Mouse (Mus musculus) midbrain, embryonic 16.5 days (tissue): ENCODE data around the gene Lair1. TPM values are rescaled to one million over a fixed set of nuclear protein-coding genes. Genes with fewer than 3 reads are reported as not detected.
"Not testable (repeated sequence)": the region's sequence is repeated elsewhere in the genome, so short reads cannot be mapped to it uniquely, and the experiment has no call there.

Experiments
- ATAC-seq: fragments of 200-750 bp; cut with Nextera tagmentation; 2 replicates; pipeline ENCODE4 v1.8.0; 2017; ENCODE audit warnings: moderate TSS enrichment
- H3K27ac ChIP-seq: fragments of 300-500 bp; sonication (generic); 2 replicates; pipeline ENCODE4 v1.5.1; 2014; ENCODE audit warnings: mild to moderate bottlenecking, low read length, mixed read lengths
- H3K27me3 ChIP-seq: fragments of 300-500 bp; sonication (generic); 2 replicates; pipeline ENCODE4 v1.6.1; 2014; ENCODE audit warnings: low read depth, low read length, mixed read lengths; ENCODE audit not compliant: control insufficient read depth, insufficient read depth
- H3K36me3 ChIP-seq: fragments of 300-500 bp; sonication (generic); 2 replicates; pipeline ENCODE4 v1.6.1; 2014; ENCODE audit warnings: mild to moderate bottlenecking, low read length, moderate library complexity, mixed read lengths; ENCODE audit not compliant: control insufficient read depth, insufficient read depth
- H3K4me1 ChIP-seq: fragments of 300-500 bp; sonication (generic); 2 replicates; pipeline ENCODE4 v1.6.1; 2014; ENCODE audit warnings: mild to moderate bottlenecking, low read length, mixed read lengths; ENCODE audit not compliant: control insufficient read depth, insufficient read depth
- H3K4me2 ChIP-seq: fragments of 300-500 bp; sonication (generic); 2 replicates; pipeline ENCODE4 v1.6.1; 2014; ENCODE audit warnings: mild to moderate bottlenecking, low read length, mixed read lengths
- H3K4me3 ChIP-seq: fragments of 300-500 bp; sonication (generic); 2 replicates; pipeline ENCODE4 v1.5.1; 2014; ENCODE audit warnings: low read depth, mild to moderate bottlenecking, low read length, moderate library complexity, mixed read lengths
- H3K9ac ChIP-seq: fragments of 300-500 bp; sonication (generic); 2 replicates; pipeline ENCODE4 v1.6.1; 2014; ENCODE audit warnings: low read depth, low read length, mixed read lengths
- H3K9me3 ChIP-seq: fragments of 300-500 bp; sonication (generic); replicated peaks from 2 replicates; pipeline ENCODE4 v1.6.1; 2014; ENCODE audit warnings: mild to moderate bottlenecking, low read length, mixed read lengths; ENCODE audit not compliant: control insufficient read depth, poor library complexity, severe bottlenecking
- WGBS: fragments of 180-500 bp; shearing (Covaris S2); extraction: QIAGEN DNeasy Blood & Tissue Kit; methylation state at CpG from one replicate; pipeline ENCODE4 v1.1.7; 2014; 5-methylcytosine and 5-hydroxymethylcytosine counted together
- polyA plus RNA-seq: library from polyadenylated mRNA; unstranded; fragments of >200 nt; fragmentation: Nextera tagmentation; extraction: Ambion mirVana; gene quantifications from 2 replicates; pipeline ENCODE4 v1.2.1, GENCODE M21; 2015

The Lair1 gene
- polyA plus RNA-seq, 1 experiment from 2014 or later: 1.9 TPM

GRCm38 (mm10) chr7:4063714-4064425, 866 bp upstream of the Lair1 start:
- Histone ChIP-seq H3K27ac (no peak overlapping the region), H3K27me3 (no peaks in the 10 kb centered on the region), H3K9ac (no peak overlapping the region), H3K4me1 (no peaks in the 10 kb centered on the region), H3K9me3 (no peaks in the 10 kb centered on the region), H3K4me2 (no peak overlapping the region), H3K36me3 (no peaks in the 10 kb centered on the region), H3K4me3 (no peak overlapping the region)
- 86% methylated on average over 1 of the region's 1 CpGs for WGBS
- no peak for ATAC-seq

- H3K9ac ChIP-seq, H3K4me1 ChIP-seq, H3K4me3 ChIP-seq, ATAC-seq, H3K9me3 ChIP-seq, H3K27me3 ChIP-seq, H3K4me2 ChIP-seq, H3K27ac ChIP-seq, H3K36me3 ChIP-seq: not testable (repeated sequence)
- 50% methylated on average over 9 of the region's 9 CpGs for WGBS
Measured at GRCm38 (mm10) chr7:4060602-4061188, 2.3 kb downstream of the Lair1 start.

GRCm38 (mm10) chr7:4026794-4027421, 36.1 kb downstream of the Lair1 start:
- Histone ChIP-seq H3K27ac (no peak overlapping the region), H3K4me1 (no peaks in the 10 kb centered on the region), H3K27me3 (no peaks in the 10 kb centered on the region), H3K4me3 (no peak overlapping the region), H3K9me3 (no peaks in the 10 kb centered on the region), H3K36me3 (no peaks in the 10 kb centered on the region), H3K4me2 (no peak overlapping the region), H3K9ac (no peak overlapping the region)
- WGBS: 17% methylated on average over 3 of the region's 3 CpGs
- ATAC-seq: no peak

GRCm38 (mm10) chr7:4004636-4005035, 58.4 kb downstream of the Lair1 start:
- not testable (repeated sequence) for H3K27ac ChIP-seq, H3K36me3 ChIP-seq, H3K9ac ChIP-seq, H3K4me1 ChIP-seq, H3K4me2 ChIP-seq, ATAC-seq, H3K4me3 ChIP-seq, H3K27me3 ChIP-seq, H3K9me3 ChIP-seq
- WGBS: 56% methylated on average over 3 of the region's 3 CpGs

GRCm38 (mm10) chr7:4003996-4004395, 59.0 kb downstream of the Lair1 start:
- not testable (repeated sequence) for H3K9ac ChIP-seq, H3K9me3 ChIP-seq, H3K4me3 ChIP-seq, H3K4me2 ChIP-seq, H3K27me3 ChIP-seq, H3K27ac ChIP-seq, ATAC-seq, H3K36me3 ChIP-seq, H3K4me1 ChIP-seq
- WGBS: 79% methylated on average over 4 of the region's 4 CpGs

GRCm38 (mm10) chr7:3962017-3962416, 101.0 kb downstream of the Lair1 start:
- H3K36me3 ChIP-seq: no peaks in the 10 kb centered on the region
- H3K27ac ChIP-seq: no peak overlapping the region
- ATAC-seq: no peak
- no peaks in the 10 kb centered on the region for H3K27me3 ChIP-seq
- no peak overlapping the region for H3K4me3 ChIP-seq
- WGBS: 81% methylated on average over 2 of the region's 2 CpGs
- no peak overlapping the region for H3K9ac ChIP-seq
- no peak overlapping the region for H3K4me2 ChIP-seq
- H3K4me1 ChIP-seq: no peaks in the 10 kb centered on the region
- no peaks in the 10 kb centered on the region for H3K9me3 ChIP-seq

- H3K4me1 ChIP-seq: no peaks in the 10 kb centered on the region
- no peak for ATAC-seq
- H3K36me3 ChIP-seq: no peaks in the 10 kb centered on the region
- no peaks in the 10 kb centered on the region for H3K27me3 ChIP-seq
- no peaks in the 10 kb centered on the region; the same call in 1 of the 2 replicates for H3K9me3 ChIP-seq
- no peak overlapping the region for H3K4me2 ChIP-seq
- no peak overlapping the region for H3K4me3 ChIP-seq
- no peak overlapping the region for H3K27ac ChIP-seq
- 84% methylated on average over 3 of the region's 3 CpGs for WGBS
- no peak overlapping the region for H3K9ac ChIP-seq
Measured at GRCm38 (mm10) chr7:3957387-3957786, 105.6 kb downstream of the Lair1 start.
